Mouse (Mus musculus) megakaryocyte, embryonic 14.5 days (primary cell): ENCODE measurements around the gene Rbm3.

Experiments used
- FLI1 ChIP-seq: IDR thresholded peaks from 2 replicates; pipeline ENCODE4 v1.6.1; 2012; ENCODE audit warnings: low read length, inconsistent platforms, mixed read lengths
- GATA1 ChIP-seq: IDR thresholded peaks from 3 replicates; pipeline ENCODE4 v1.6.1; 2012; ENCODE audit warnings: mixed read lengths, low read length, inconsistent platforms, borderline replicate concordance

DNA sequence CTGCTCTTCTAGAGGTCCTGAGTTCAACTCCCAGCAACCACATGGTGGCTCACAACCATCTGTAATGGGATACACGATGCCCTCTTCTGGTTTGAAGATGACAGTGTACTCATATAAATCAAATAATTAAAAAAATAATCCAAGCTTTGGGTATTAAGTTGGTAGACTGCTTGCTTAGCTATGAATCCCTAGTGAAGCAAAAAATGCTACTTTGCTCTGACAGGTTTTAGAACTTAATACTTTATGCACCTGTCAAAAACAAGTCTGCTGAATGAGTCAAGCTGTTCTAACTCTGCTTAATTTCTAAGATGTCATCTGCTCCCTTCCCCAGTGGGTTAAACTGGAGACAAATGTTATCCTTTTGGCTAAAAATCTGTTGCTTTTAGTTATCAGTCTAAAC, 6.2 kb downstream of the Rbm3 start:
- TF ChIP-seq FLI1: no peak
- no peak for TF ChIP-seq GATA1
